Mouse (Mus musculus) heart, postnatal 0 days (tissue): ENCODE measurements at regions not wholly inside any gene's neighbourhood (a gene's known extent, or its start where the extent isn't known, plus 50 kb on each side); places are given as distances from the start of the nearest gene placed in this dataset.

Source experiments
- CTCF ChIP-seq: IDR thresholded peaks from 2 replicates; pipeline ENCODE4 v1.5.1; 2016; ENCODE audit warnings: antibody characterized with exemption, control low read depth, low read depth
- EP300 ChIP-seq: IDR thresholded peaks from 2 replicates; pipeline ENCODE4 v1.6.1; 2016; ENCODE audit warnings: antibody characterized with exemption, low read depth

DNA sequence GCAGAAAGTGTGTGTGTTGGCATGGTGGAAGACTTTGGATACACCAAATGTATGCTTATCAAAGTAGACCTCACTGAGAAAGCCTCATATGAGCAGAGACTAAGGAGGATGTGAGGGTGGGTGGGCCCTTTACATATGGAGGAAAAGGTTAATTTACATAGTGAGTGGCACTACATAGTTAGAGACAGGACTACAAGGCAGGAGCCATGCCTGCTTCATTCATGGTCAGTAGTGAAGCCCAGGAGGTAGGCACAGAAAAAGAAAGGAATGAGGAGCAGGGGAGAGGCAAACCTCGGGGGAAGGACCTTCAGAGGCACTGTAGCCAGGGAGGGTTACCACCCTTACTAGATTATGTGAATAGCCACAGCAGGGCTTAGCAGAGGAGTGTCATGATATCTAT lies 80.1 kb upstream of the Cpeb2 start:
- no peak for TF ChIP-seq CTCF
- TF ChIP-seq EP300: no peak
